Mouse (Mus musculus): ENCODE data around the gene Wfdc21.
A peak's percentile ranks its signal among the peaks of the same experiment; 100 is the strongest.

GRCm38 (mm10) chr11:83785366-83785765 lies 38.6 kb downstream of the Wfdc21 start:
- TF ChIP-seq CTCF (conservative IDR thresholded peaks at IDR 0.05; ENCODE audit: insufficient read depth, insufficient read length, low read depth, low read length) (peak; percentile 68), POLR2A (IDR thresholded peaks at IDR 0.05; ENCODE audit: low read depth, low read length) (no peak)
